Mouse (Mus musculus) neural tube, embryonic 12.5 days (tissue): ENCODE measurements around the gene 1110057P08Rik. TPM values are rescaled to one million over a fixed set of nuclear protein-coding genes. Genes with fewer than 3 reads are reported as not detected.
"Not testable (repeated sequence)": the region's sequence is repeated elsewhere in the genome, so short reads cannot be mapped to it uniquely, and the experiment has no call there.

ENCODE experiments used
- ATAC-seq: fragments of 200-750 bp; cut with Nextera tagmentation; 2 replicates; pipeline ENCODE4 v1.8.0; 2017; ENCODE audit warnings: low read depth, mild to moderate bottlenecking, moderate TSS enrichment, moderate library complexity; ENCODE audit not compliant: low FRiP score
- H3K27ac ChIP-seq: fragments of 300-500 bp; sonication (generic); 2 replicates; pipeline ENCODE4 v1.5.1; 2016
- H3K27me3 ChIP-seq: fragments of 300-500 bp; sonication (generic); replicated peaks from 2 replicates; pipeline ENCODE4 v1.6.1; 2016; ENCODE audit warnings: mild to moderate bottlenecking
- H3K36me3 ChIP-seq: fragments of 300-500 bp; sonication (generic); 2 replicates; pipeline ENCODE4 v1.6.1; 2016; ENCODE audit warnings: mild to moderate bottlenecking
- H3K4me1 ChIP-seq: fragments of 300-500 bp; sonication (generic); 2 replicates; pipeline ENCODE4 v1.6.1; 2016
- H3K4me2 ChIP-seq: fragments of 300-500 bp; sonication (generic); replicated peaks from 2 replicates; pipeline ENCODE4 v1.6.1; 2016; ENCODE audit warnings: mild to moderate bottlenecking
- H3K4me3 ChIP-seq: fragments of 300-500 bp; sonication (generic); 2 replicates; pipeline ENCODE4 v1.5.1; 2016
- H3K9ac ChIP-seq: fragments of 300-500 bp; sonication (generic); 2 replicates; pipeline ENCODE4 v1.6.1; 2016; ENCODE audit warnings: mild to moderate bottlenecking
- H3K9me3 ChIP-seq: fragments of 300-500 bp; sonication (generic); 2 replicates; pipeline ENCODE4 v1.6.1; 2016; ENCODE audit warnings: mild to moderate bottlenecking
- WGBS: fragments of 180-500 bp; shearing (Covaris S2); methylation state at CpG from one replicate; pipeline ENCODE4 v1.1.7; 2016; 5-methylcytosine and 5-hydroxymethylcytosine counted together
- polyA plus RNA-seq: library from polyadenylated mRNA; unstranded; fragments of >200 nt; fragmentation: Nextera tagmentation; extraction: Ambion mirVana; gene quantifications from 2 replicates; pipeline ENCODE4 v1.2.1, GENCODE M21; 2016

1110057P08Rik gene
- polyA plus RNA-seq = not detected in 2 replicates

- no peak within 1 kb of the TSS for H3K27ac ChIP-seq
- 76% methylated on average over 2 of the region's 2 CpGs for WGBS
Observed at GRCm38 (mm10) chr16:89174435-89174834, at the start of gene 1110057P08Rik. Gene 1110057P08Rik, plus strand, starts transcription at chr16:89174735.

GRCm38 (mm10) chr16:89140551-89140950, 34.0 kb upstream of the 1110057P08Rik start, which contains the start of gene Gm6358:
Gene Gm6358, plus strand, starts transcription at chr16:89140851.
- WGBS = 96% methylated on average over 1 of the region's 1 CpGs
- H3K36me3 ChIP-seq = no peaks in the 10 kb centered on the region
- no peak within 1 kb of the TSS for H3K27ac ChIP-seq
- no peak within 1 kb of the TSS for H3K4me2 ChIP-seq
- no peaks in the 10 kb centered on the region for H3K27me3 ChIP-seq
- no peak within 1 kb of the TSS for H3K9ac ChIP-seq
- ATAC-seq = no peak
- no peak within 1 kb of the TSS for H3K4me3 ChIP-seq
- H3K4me1 ChIP-seq = no peaks in the 10 kb centered on the region
- H3K9me3 ChIP-seq = no peaks in the 10 kb centered on the region

More at GRCm38 (mm10) chr16:89174435-89174834, at the start of gene 1110057P08Rik:
- Histone ChIP-seq H3K4me2 (no peak within 1 kb of the TSS), H3K4me1 (no peaks in the 10 kb centered on the region), H3K36me3 (no peaks in the 10 kb centered on the region), H3K9ac (no peak within 1 kb of the TSS), H3K4me3 (no peak within 1 kb of the TSS), H3K27me3 (no peaks in the 10 kb centered on the region), H3K9me3 (no peaks in the 10 kb centered on the region)
- no peak for ATAC-seq

GRCm38 (mm10) chr16:89150786-89151185, 23.7 kb upstream of the 1110057P08Rik start, which contains the start of gene Gm10061:
Gene Gm10061, plus strand, starts transcription at chr16:89151086.
- H3K9ac ChIP-seq = no peak within 1 kb of the TSS
- H3K4me1 ChIP-seq = no peaks in the 10 kb centered on the region
- H3K9me3 ChIP-seq = no peaks in the 10 kb centered on the region
- H3K4me3 ChIP-seq = no peak within 1 kb of the TSS
- no peak for ATAC-seq
- no peak within 1 kb of the TSS for H3K4me2 ChIP-seq
- WGBS = 90% methylated on average over 1 of the region's 1 CpGs
- H3K27ac ChIP-seq = no peak within 1 kb of the TSS
- H3K36me3 ChIP-seq = no peaks in the 10 kb centered on the region
- no peaks in the 10 kb centered on the region for H3K27me3 ChIP-seq

- no peak for ATAC-seq
- Histone ChIP-seq H3K9me3 (no peaks in the 10 kb centered on the region), H3K27ac (no peak within 1 kb of the TSS), H3K4me3 (no peak within 1 kb of the TSS), H3K9ac (no peak within 1 kb of the TSS), H3K4me1 (no peaks in the 10 kb centered on the region), H3K36me3 (no peaks in the 10 kb centered on the region), H3K4me2 (no peak within 1 kb of the TSS), H3K27me3 (no peaks in the 10 kb centered on the region)
- 88% methylated on average over 4 of the region's 4 CpGs for WGBS
Observed at GRCm38 (mm10) chr16:89157652-89158051, 16.9 kb upstream of the 1110057P08Rik start, which contains the start of gene Gm9789. Gene Gm9789, plus strand, starts transcription at chr16:89157952.

- H3K4me3 ChIP-seq, H3K4me2 ChIP-seq, H3K9me3 ChIP-seq, H3K27me3 ChIP-seq, H3K4me1 ChIP-seq, H3K36me3 ChIP-seq, H3K27ac ChIP-seq, H3K9ac ChIP-seq, ATAC-seq: not testable (repeated sequence)
Observed at GRCm38 (mm10) chr16:89169190-89169589, 5.3 kb upstream of the 1110057P08Rik start, which contains the start of gene Gm7735. Gene Gm7735, plus strand, starts transcription at chr16:89169490.

- H3K4me1 ChIP-seq = no peaks in the 10 kb centered on the region
- WGBS = 84% methylated on average over 4 of the region's 4 CpGs
Observed at GRCm38 (mm10) chr16:89188621-89189020, 14.1 kb downstream of the 1110057P08Rik start.

GRCm38 (mm10) chr16:89205561-89205960, 31.0 kb downstream of the 1110057P08Rik start, which contains the start of gene Krtap20-2:
Gene Krtap20-2, plus strand, starts transcription at chr16:89205861.
- Histone ChIP-seq H3K4me2 (no peak within 1 kb of the TSS), H3K27ac (no peak within 1 kb of the TSS), H3K27me3 (no peaks in the 10 kb centered on the region), H3K36me3 (no peaks in the 10 kb centered on the region), H3K9me3 (no peaks in the 10 kb centered on the region), H3K9ac (no peak within 1 kb of the TSS), H3K4me3 (no peak within 1 kb of the TSS), H3K4me1 (no peaks in the 10 kb centered on the region)
- WGBS = 83% methylated on average over 1 of the region's 1 CpGs
- ATAC-seq = no peak

More at GRCm38 (mm10) chr16:89188621-89189020, 14.1 kb downstream of the 1110057P08Rik start:
- no peak overlapping the region for H3K9ac ChIP-seq
- no peak overlapping the region for H3K27ac ChIP-seq
- H3K36me3 ChIP-seq = no peaks in the 10 kb centered on the region
- H3K27me3 ChIP-seq = no peaks in the 10 kb centered on the region
- no peaks in the 10 kb centered on the region for H3K9me3 ChIP-seq
- no peak overlapping the region for H3K4me3 ChIP-seq
- no peak overlapping the region for H3K4me2 ChIP-seq
- ATAC-seq = no peak

Other genes starting within 250 kb of the 1110057P08Rik start
- not detected in 2 replicates for gene Krtap19-9b, start 242.5 kb upstream of the 1110057P08Rik start, polyA plus RNA-seq
- gene Krtap16-3, start 211.9 kb upstream of the 1110057P08Rik start, polyA plus RNA-seq = not detected in 2 replicates
- not detected in 2 replicates for gene Krtap22-2, start 164.0 kb upstream of the 1110057P08Rik start, polyA plus RNA-seq
- not detected in 2 replicates for gene Gm10229, start 159.5 kb upstream of the 1110057P08Rik start, polyA plus RNA-seq
- gene Krtap6-1, start 143.0 kb upstream of the 1110057P08Rik start, polyA plus RNA-seq = not detected in 2 replicates
- gene Gm10228, start 133.3 kb upstream of the 1110057P08Rik start, polyA plus RNA-seq = not detected in 2 replicates
- not detected in 2 replicates for gene Krtap6-5, start 126.9 kb upstream of the 1110057P08Rik start, polyA plus RNA-seq
- gene 1110025L11Rik, start 110.7 kb upstream of the 1110057P08Rik start, polyA plus RNA-seq = not detected in 2 replicates
- not detected in 2 replicates for gene Krtap6-3, start 90.7 kb upstream of the 1110057P08Rik start, polyA plus RNA-seq
- gene Gm6358, start 33.9 kb upstream of the 1110057P08Rik start, polyA plus RNA-seq = not detected in 2 replicates
- gene Gm10061, start 23.6 kb upstream of the 1110057P08Rik start, polyA plus RNA-seq = not detected in 2 replicates
- gene Gm9789, start 16.8 kb upstream of the 1110057P08Rik start, polyA plus RNA-seq = not detected in 2 replicates
- not detected in 2 replicates for gene Gm7735, start 5.2 kb upstream of the 1110057P08Rik start, polyA plus RNA-seq
- gene Krtap20-2, start 31.1 kb downstream of the 1110057P08Rik start, polyA plus RNA-seq = not detected in 2 replicates
- not detected in 2 replicates for gene Krtap21-1, start 229.1 kb downstream of the 1110057P08Rik start, polyA plus RNA-seq
- not detected in 2 replicates for gene Krtap6-2, start 245.4 kb downstream of the 1110057P08Rik start, polyA plus RNA-seq